Mouse (Mus musculus) thymus, adult 2 months (tissue): Measurements from ENCODE around the gene Ncmap. TPM values are rescaled to one million over a fixed set of nuclear protein-coding genes. Genes with fewer than 3 reads are reported as not detected.

ENCODE experiments used
- DNase-seq: peaks from one replicate; pipeline ENCODE4 v3.0.0; 2021
- H3K27ac ChIP-seq: fragments of 200-500 bp; 2 replicates; pipeline ENCODE4 v1.5.1; 2012; ENCODE audit warnings: low read length, control low read depth; ENCODE audit not compliant: control insufficient read depth, insufficient read depth
- H3K27me3 ChIP-seq: fragments of 200-500 bp; 2 replicates; pipeline ENCODE4 v1.6.1; 2012; ENCODE audit warnings: mild to moderate bottlenecking, low read length, moderate library complexity, mixed read lengths; ENCODE audit not compliant: control insufficient read depth, insufficient read depth
- H3K36me3 ChIP-seq: fragments of 200-500 bp; 2 replicates; pipeline ENCODE4 v1.6.1; 2012; ENCODE audit warnings: mild to moderate bottlenecking, low read length, moderate library complexity; ENCODE audit not compliant: control insufficient read depth, insufficient read depth
- H3K4me1 ChIP-seq: fragments of 200-500 bp; replicated peaks from 2 replicates; pipeline ENCODE4 v1.6.1; 2012; ENCODE audit warnings: low read length; ENCODE audit not compliant: control insufficient read depth, insufficient read depth
- H3K4me3 ChIP-seq: fragments of 200-500 bp; 2 replicates; pipeline ENCODE4 v1.5.1; 2012; ENCODE audit warnings: mild to moderate bottlenecking, low read length, control low read depth, moderate library complexity; ENCODE audit not compliant: control insufficient read depth, insufficient read depth
- CTCF ChIP-seq: fragments of 200-500 bp; IDR thresholded peaks from 2 replicates; pipeline ENCODE4 v1.5.1; 2012; ENCODE audit warnings: mild to moderate bottlenecking, control low read depth, low read length, moderate library complexity, borderline replicate concordance; ENCODE audit not compliant: control insufficient read depth, poor library complexity, insufficient read depth; ENCODE audit errors: extremely low read depth
- POLR2A ChIP-seq: fragments of 200-500 bp; IDR thresholded peaks from 2 replicates; pipeline ENCODE4 v1.6.1; 2012; ENCODE audit warnings: mild to moderate bottlenecking, low read length, control low read depth, moderate library complexity; ENCODE audit not compliant: control insufficient read depth, poor library complexity, insufficient read depth; ENCODE audit errors: extremely low read depth
- WGBS: fragments of 180-500 bp; shearing (Covaris S2); methylation state at CpG from one replicate; pipeline ENCODE4 v1.1.7; 2018; 5-methylcytosine and 5-hydroxymethylcytosine counted together
- polyA plus RNA-seq: library from polyadenylated mRNA; depleted of rRNA; stranded (reverse); fragments of >200 nt; gene quantifications from 2 replicates; pipeline ENCODE4 v1.2.3, GENCODE M21; 2012; rRNA removed

Gene Ncmap
- polyA plus RNA-seq, 1 experiment: 0.96 TPM

DNA sequence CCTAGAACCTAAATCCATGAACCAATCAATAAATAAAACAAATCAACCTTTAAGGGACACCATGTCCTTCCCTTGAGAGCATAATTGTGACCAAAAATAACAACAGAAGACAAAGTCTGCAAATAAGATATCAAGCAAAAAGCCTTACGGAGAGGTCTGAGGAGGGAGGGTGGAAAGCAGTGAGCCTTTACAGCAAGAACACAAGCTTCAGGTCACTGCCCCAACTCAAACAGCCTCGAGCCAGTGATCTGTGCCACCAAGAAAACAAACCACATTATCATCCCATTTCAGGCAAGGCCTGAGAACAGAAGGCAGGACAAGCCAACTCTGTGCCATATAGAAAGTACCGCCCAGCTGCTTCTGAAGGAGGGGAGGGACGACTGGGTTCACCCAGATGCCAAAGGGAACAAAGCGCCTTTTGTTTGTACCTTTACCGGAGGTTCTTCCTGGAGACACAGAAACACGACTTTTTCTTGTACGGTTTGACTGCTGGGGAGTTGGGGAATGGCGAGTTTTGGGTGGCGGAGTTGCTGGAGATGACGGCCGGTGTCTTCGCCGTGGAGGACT lies 60.6 kb downstream of the Ncmap start:
- H3K4me3 ChIP-seq: no peak overlapping the region
- DNase-seq: no peak
- H3K36me3 ChIP-seq: peaks cover 98% of the 10 kb centered on the region
- WGBS: 97% methylated on average over 14 of the region's 14 CpGs
- no peak for TF ChIP-seq CTCF
- no peak for TF ChIP-seq POLR2A
- H3K27ac ChIP-seq: no peak overlapping the region
- no peaks in the 10 kb centered on the region for H3K27me3 ChIP-seq
- H3K4me1 ChIP-seq: no peaks in the 10 kb centered on the region

DNA sequence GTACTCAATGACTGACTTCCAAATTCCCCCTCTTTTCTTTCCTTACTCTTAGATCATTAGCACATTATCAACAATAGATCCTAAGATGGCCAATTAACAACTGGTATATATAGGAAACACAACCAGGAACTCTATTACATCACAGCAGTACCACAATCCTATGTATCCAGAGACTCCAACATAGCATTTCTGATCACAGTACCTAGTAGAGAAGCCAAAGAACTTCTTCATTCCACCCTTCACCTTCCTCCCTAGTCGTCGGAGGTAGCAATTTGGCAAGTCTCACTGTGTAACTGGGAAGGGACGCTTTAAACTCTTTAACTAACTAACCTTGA lies 62.0 kb downstream of the Ncmap start:
- TF ChIP-seq POLR2A: no peak
- TF ChIP-seq CTCF: no peak
- Histone ChIP-seq H3K27ac (no peak overlapping the region), H3K4me1 (no peaks in the 10 kb centered on the region), H3K4me3 (no peak overlapping the region), H3K36me3 (peaks cover 98% of the 10 kb centered on the region), H3K27me3 (no peaks in the 10 kb centered on the region)
- DNase-seq: no peak
- WGBS: 87% methylated on average over 3 of the region's 3 CpGs

DNA sequence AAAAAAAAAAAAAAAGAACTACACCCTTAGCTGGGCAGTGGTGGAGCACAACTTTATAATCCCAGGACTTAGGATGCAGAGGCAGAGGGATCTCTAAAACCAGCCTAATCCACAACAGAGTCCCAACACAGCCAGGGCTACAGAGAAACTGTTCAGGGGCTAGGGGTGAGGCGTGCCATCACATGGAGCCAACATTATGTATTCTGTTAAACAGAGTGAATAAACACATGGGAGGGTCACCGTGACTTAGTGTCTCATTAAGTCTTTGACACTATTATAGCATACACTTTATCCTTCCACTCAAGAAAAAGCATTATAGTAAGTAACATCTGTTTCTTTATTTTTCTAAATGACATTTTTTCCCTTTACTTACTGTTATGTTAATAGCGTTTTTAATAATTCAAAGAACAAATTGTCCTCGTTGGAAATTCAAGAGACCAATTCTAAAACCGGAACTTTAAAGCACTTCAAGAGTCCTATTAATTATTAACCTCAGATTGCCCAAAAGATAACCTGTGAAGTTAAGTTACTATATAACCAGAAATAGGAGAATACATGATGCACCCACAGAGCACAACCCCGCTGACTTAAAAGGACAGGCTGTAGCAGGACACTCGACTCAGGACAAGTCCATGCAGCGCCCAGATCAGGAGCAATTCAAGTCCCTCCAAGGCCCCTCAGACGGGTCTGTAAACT lies 62.6 kb downstream of the Ncmap start:
- H3K36me3 ChIP-seq: peaks cover 98% of the 10 kb centered on the region
- DNase-seq: no peak

DNA sequence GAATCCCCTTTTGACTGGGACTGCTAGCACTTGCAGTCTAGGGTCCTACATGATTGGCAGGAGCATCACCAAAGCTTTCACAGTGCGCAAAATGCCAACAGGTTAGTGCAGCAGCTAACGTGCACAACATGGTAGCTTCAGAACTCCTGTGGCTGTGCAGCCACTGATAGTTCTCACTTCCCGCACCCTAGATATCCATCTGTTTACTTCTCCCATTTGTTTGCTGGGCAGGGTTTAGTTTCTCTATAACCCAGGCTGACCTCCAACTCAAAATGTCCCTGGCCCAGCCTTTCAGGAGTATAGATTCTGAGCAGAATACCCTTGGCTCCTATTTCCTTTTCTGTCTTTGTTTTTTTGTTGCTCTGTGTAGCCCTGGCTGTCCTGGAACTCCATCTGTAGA lies 71.6 kb downstream of the Ncmap start:
- TF ChIP-seq POLR2A: no peak
- no peak for TF ChIP-seq CTCF
- peaks cover 84% of the 10 kb centered on the region for H3K36me3 ChIP-seq
- 94% methylated on average over 3 of the region's 3 CpGs for WGBS

More for the DNA sequence above, 62.6 kb downstream of the Ncmap start:
- Histone ChIP-seq H3K27ac (no peak overlapping the region), H3K4me1 (no peaks in the 10 kb centered on the region), H3K27me3 (no peaks in the 10 kb centered on the region), H3K4me3 (no peak overlapping the region)
- WGBS: 92% methylated on average over 9 of the region's 9 CpGs
- TF ChIP-seq POLR2A: no peak
- TF ChIP-seq CTCF: no peak

DNA sequence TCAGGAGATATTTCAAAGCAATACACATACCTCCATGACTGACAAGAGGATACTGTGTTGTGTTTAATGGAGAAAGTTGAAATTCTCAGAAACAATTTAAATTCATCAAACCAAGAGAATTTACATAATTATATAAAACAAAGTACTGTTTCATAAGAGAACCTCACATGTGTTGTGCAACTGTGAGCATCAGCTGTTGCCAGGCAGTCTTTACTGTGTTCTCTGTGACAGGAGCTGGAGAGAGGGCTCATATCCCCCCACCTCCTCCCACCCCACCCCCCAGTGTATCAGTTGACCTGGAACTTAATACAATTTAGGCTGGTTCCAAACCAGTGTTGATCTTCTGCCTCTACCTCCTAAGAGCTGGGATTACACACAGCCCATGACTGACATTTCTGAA lies 72.0 kb downstream of the Ncmap start:
- H3K36me3 ChIP-seq: peaks cover 84% of the 10 kb centered on the region
- H3K4me1 ChIP-seq: no peaks in the 10 kb centered on the region
- no peak for DNase-seq
- no peak overlapping the region for H3K27ac ChIP-seq
- TF ChIP-seq POLR2A: no peak
- no peak for TF ChIP-seq CTCF
- no peak overlapping the region for H3K4me3 ChIP-seq
- H3K27me3 ChIP-seq: no peaks in the 10 kb centered on the region

More for the DNA sequence above, 71.6 kb downstream of the Ncmap start:
- H3K27me3 ChIP-seq: no peaks in the 10 kb centered on the region
- H3K4me1 ChIP-seq: no peaks in the 10 kb centered on the region
- no peak for DNase-seq
- H3K27ac ChIP-seq: no peak overlapping the region
- no peak overlapping the region for H3K4me3 ChIP-seq

DNA sequence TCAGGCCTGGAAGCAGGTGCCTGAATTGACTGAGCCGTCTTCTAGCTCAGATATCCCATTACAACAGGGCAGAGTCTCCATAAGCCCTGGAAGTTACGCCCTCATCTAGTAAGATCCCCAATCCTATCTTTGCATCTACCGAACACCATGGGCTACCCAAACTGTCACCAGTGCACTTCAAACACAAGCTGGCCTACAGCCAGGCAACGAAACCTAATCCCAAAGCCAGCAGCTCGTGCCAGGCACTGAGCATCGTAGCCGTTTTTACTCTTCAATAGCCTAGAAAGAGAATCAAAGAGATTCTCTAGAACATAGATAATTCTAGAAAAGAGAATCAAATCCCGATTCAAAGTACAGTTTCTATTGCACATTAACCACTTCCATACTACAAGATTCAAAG lies 75.0 kb downstream of the Ncmap start:
- H3K4me3 ChIP-seq: no peak overlapping the region
- no peaks in the 10 kb centered on the region for H3K27me3 ChIP-seq
- WGBS: 94% methylated on average over 8 of the region's 8 CpGs
- H3K27ac ChIP-seq: no peak overlapping the region
- no peak for DNase-seq
- H3K4me1 ChIP-seq: no peaks in the 10 kb centered on the region
- peaks cover 78% of the 10 kb centered on the region for H3K36me3 ChIP-seq
- TF ChIP-seq CTCF: no peak
- no peak for TF ChIP-seq POLR2A

Other genes starting within 250 kb of the Ncmap start
- gene Clic4, start 125.4 kb downstream of the Ncmap start, polyA plus RNA-seq: 50.2 and 55.1 TPM in 2 replicates
- 41.0 and 50.0 TPM in 2 replicates for gene Srrm1, start 44.9 kb downstream of the Ncmap start, polyA plus RNA-seq
- 20.0 and 21.9 TPM in 2 replicates for gene Rcan3, start 35.6 kb upstream of the Ncmap start, polyA plus RNA-seq
- 0.18 and 0.35 TPM in 2 replicates for gene Stpg1, start 96.6 kb upstream of the Ncmap start, polyA plus RNA-seq
- 38.7 and 41.4 TPM in 2 replicates for gene Nipal3, start 96.8 kb upstream of the Ncmap start, polyA plus RNA-seq
- 0.47 and 0.80 TPM in 2 replicates for gene Grhl3, start 175.4 kb upstream of the Ncmap start, polyA plus RNA-seq